24 mouse cellular contexts compared by ENCODE assay signal in genomic region chr2:57263431-57263830, GRCm38 (mm10). TPM values are rescaled to one million over a fixed set of nuclear protein-coding genes. Genes with fewer than 3 reads are reported as not detected.
A peak's percentile ranks its signal among the peaks of the same experiment; 100 is the strongest.
DNase-seq lines count a peak whose midpoint lies in the region; ATAC-seq and TF ChIP-seq lines count a peak whose summit lies in the region.
"Had no signal": no experiment of that assay in that cellular context is flagged by ENCODE, and none has a peak within 500 bp of the region (broad histone marks: within the 10 kb centered on the region; RNA-seq: fewer than 3 reads in every experiment).

No protein-coding gene starts in this region.

- TF ChIP-seq EP300 in stomach, postnatal 0 days (optimal IDR thresholded peaks at IDR 0.05) = no peak

- peaks cover 6% of the 10 kb centered on the region; the same call in 1 of the 2 replicates for H3K27me3 ChIP-seq in midbrain, embryonic 11.5 days (ENCODE audit: control insufficient read depth, insufficient read depth, low read length)
- peaks cover 48% of the 10 kb centered on the region for H3K27me3 ChIP-seq in midbrain, embryonic 13.5 days
- H3K27me3 ChIP-seq in intestine, embryonic 16.5 days (replicated peaks; ENCODE audit: control insufficient read depth, insufficient read depth, low read length) = no peaks in the 10 kb centered on the region
- H3K27me3 ChIP-seq in stomach, postnatal 0 days (ENCODE audit: control insufficient read depth, insufficient read depth, low read length) = no peaks in the 10 kb centered on the region
- H3K27me3 ChIP-seq: embryonic facial prominence, embryonic 13.5 days; forebrain, embryonic 13.5 days; hindbrain, embryonic 12.5 days; hindbrain, embryonic 15.5 days; Patski had no signal

- WGBS in midbrain, embryonic 11.5 days = 85% methylated on average over 1 of the region's 1 CpGs
- 91% methylated on average over 1 of the region's 1 CpGs for WGBS in midbrain, embryonic 13.5 days
- WGBS in intestine, embryonic 16.5 days = 89% methylated on average over 1 of the region's 1 CpGs
- 72% methylated on average over 1 of the region's 1 CpGs for WGBS in stomach, postnatal 0 days

- no peak for TF ChIP-seq CTCF in stomach, postnatal 0 days (IDR thresholded peaks at IDR 0.05; ENCODE audit: low read depth)

- H3K9ac ChIP-seq in midbrain, embryonic 11.5 days (ENCODE audit: low read length) = no peak overlapping the region
- H3K9ac ChIP-seq in midbrain, embryonic 13.5 days (replicated peaks) = no peak overlapping the region
- H3K9ac ChIP-seq in intestine, embryonic 16.5 days (ENCODE audit: low read depth, low read length) = no peak overlapping the region
- H3K9ac ChIP-seq in stomach, postnatal 0 days (ENCODE audit: low read length) = no peak overlapping the region
- H3K9ac ChIP-seq: embryonic facial prominence, embryonic 13.5 days; forebrain, embryonic 13.5 days; hindbrain, embryonic 12.5 days; hindbrain, embryonic 15.5 days had no signal

- no peak overlapping the region for H3K27ac ChIP-seq in midbrain, embryonic 11.5 days (ENCODE audit: low read depth, low read length)
- H3K27ac ChIP-seq in midbrain, embryonic 13.5 days = no peak overlapping the region
- H3K27ac ChIP-seq in intestine, embryonic 16.5 days (ENCODE audit: low read length) = no peak overlapping the region
- no peak overlapping the region for H3K27ac ChIP-seq in stomach, postnatal 0 days (replicated peaks)
- H3K27ac ChIP-seq: embryonic facial prominence, embryonic 10.5 days; embryonic facial prominence, embryonic 13.5 days; forebrain, embryonic 10.5 days; forebrain, embryonic 13.5 days; heart, adult 2 months; hindbrain, embryonic 12.5 days; hindbrain, embryonic 15.5 days had no signal

- no peaks in the 10 kb centered on the region for H3K9me3 ChIP-seq in midbrain, embryonic 11.5 days (ENCODE audit: control insufficient read depth, low read length)
- no peaks in the 10 kb centered on the region for H3K9me3 ChIP-seq in midbrain, embryonic 13.5 days
- H3K9me3 ChIP-seq in intestine, embryonic 16.5 days (ENCODE audit: control insufficient read depth, low read length) = no peaks in the 10 kb centered on the region
- H3K9me3 ChIP-seq in stomach, postnatal 0 days (ENCODE audit: control insufficient read depth, low read length) = no peaks in the 10 kb centered on the region
- H3K9me3 ChIP-seq: embryonic facial prominence, embryonic 10.5 days; embryonic facial prominence, embryonic 13.5 days; forebrain, embryonic 10.5 days; forebrain, embryonic 13.5 days; hindbrain, embryonic 12.5 days; hindbrain, embryonic 15.5 days had no signal

- no peak overlapping the region for H3K4me3 ChIP-seq in midbrain, embryonic 11.5 days (ENCODE audit: low read depth, low read length)
- no peak overlapping the region for H3K4me3 ChIP-seq in midbrain, embryonic 13.5 days (replicated peaks)
- no peak overlapping the region for H3K4me3 ChIP-seq in intestine, embryonic 16.5 days (ENCODE audit: low read length)
- no peak overlapping the region for H3K4me3 ChIP-seq in stomach, postnatal 0 days (ENCODE audit: low read depth, low read length)
- H3K4me3 ChIP-seq: embryonic facial prominence, embryonic 10.5 days; embryonic facial prominence, embryonic 13.5 days; forebrain, embryonic 10.5 days; forebrain, embryonic 13.5 days; heart, adult 2 months; hindbrain, embryonic 12.5 days; hindbrain, embryonic 15.5 days had no signal

- H3K4me2 ChIP-seq in midbrain, embryonic 11.5 days = no peak overlapping the region
- H3K4me2 ChIP-seq in midbrain, embryonic 13.5 days (replicated peaks) = no peak overlapping the region
- H3K4me2 ChIP-seq in intestine, embryonic 16.5 days (ENCODE audit: low read depth, low read length) = no peak overlapping the region
- H3K4me2 ChIP-seq in stomach, postnatal 0 days (replicated peaks; ENCODE audit: low read depth) = no peak overlapping the region
- H3K4me2 ChIP-seq: embryonic facial prominence, embryonic 13.5 days; forebrain, embryonic 13.5 days; heart, embryonic 11.5 days; hindbrain, embryonic 12.5 days; hindbrain, embryonic 15.5 days had no signal

- ATAC-seq in midbrain, embryonic 11.5 days (ENCODE audit: low FRiP score) = no peak
- no peak for ATAC-seq in midbrain, embryonic 13.5 days
- peak; percentile 82 for ATAC-seq in intestine, embryonic 16.5 days
- ATAC-seq in stomach, postnatal 0 days (ENCODE audit: low FRiP score, low TSS enrichment) = peak; percentile 60; the same call in 1 of the 2 replicates
- ATAC-seq: forebrain, embryonic 13.5 days; forebrain, embryonic 16.5 days; Patski had no signal

- no peaks in the 10 kb centered on the region for H3K36me3 ChIP-seq in midbrain, embryonic 11.5 days (ENCODE audit: control insufficient read depth, insufficient read depth, low read length)
- H3K36me3 ChIP-seq in midbrain, embryonic 13.5 days = no peaks in the 10 kb centered on the region
- H3K36me3 ChIP-seq in intestine, embryonic 16.5 days (ENCODE audit: control insufficient read depth, insufficient read depth, low read length) = no peaks in the 10 kb centered on the region
- no peaks in the 10 kb centered on the region for H3K36me3 ChIP-seq in stomach, postnatal 0 days (ENCODE audit: control insufficient read depth, insufficient read depth, low read length)
- H3K36me3 ChIP-seq: embryonic facial prominence, embryonic 10.5 days; embryonic facial prominence, embryonic 13.5 days; forebrain, embryonic 10.5 days; hindbrain, embryonic 12.5 days; hindbrain, embryonic 15.5 days had no signal

- peak; percentile 35 for DNase-seq in midbrain, embryonic 11.5 days (ENCODE audit: low spot score, missing footprints)
- peak; percentile 44 for DNase-seq in NIH3T3 (ENCODE audit: low read depth)
- no peak for DNase-seq in stomach, postnatal 0 days (ENCODE audit: low spot score)
- no peak for DNase-seq in cerebellum, adult 11-12 months
- DNase-seq in left cerebral cortex, postnatal 14 days (ENCODE audit: low spot score in 2 of 2) = no peak
- DNase-seq: adrenal gland, postnatal 10 days; adrenal gland, postnatal 36 days; cerebellum, adult 2 months; cerebellum, adult 9-11 months; cerebellum, postnatal 25 days; embryo, embryonic 11 days; gastrocnemius, postnatal 14 days; heart, adult 2 months had no signal

- intact Hi-C loops in left cerebral cortex, postnatal 14 days (cut with DNase I) = no loop called here

- H3K4me1 ChIP-seq in midbrain, embryonic 11.5 days (ENCODE audit: control insufficient read depth, insufficient read depth, low read length) = peaks cover 9% of the 10 kb centered on the region; the same call in 1 of the 2 replicates
- H3K4me1 ChIP-seq in midbrain, embryonic 13.5 days (replicated peaks) = peaks cover 5% of the 10 kb centered on the region; the same call in 1 of the 2 replicates
- no peaks in the 10 kb centered on the region; the same call in 1 of the 2 replicates for H3K4me1 ChIP-seq in intestine, embryonic 16.5 days (ENCODE audit: control insufficient read depth, insufficient read depth, low read length)
- H3K4me1 ChIP-seq in stomach, postnatal 0 days (replicated peaks; ENCODE audit: control insufficient read depth, insufficient read depth) = no peaks in the 10 kb centered on the region
- H3K4me1 ChIP-seq: hindbrain, embryonic 12.5 days; hindbrain, embryonic 15.5 days had no signal

RNA-seq across cellular contexts. Expression of gene Gpd2, which starts 26.0 kb away (rescaled TPM):
- 14.6 and 15.8 TPM in 2 replicates for polyA plus RNA-seq in midbrain, embryonic 11.5 days (2014; fragmentation: Nextera tagmentation; extraction: Ambion mirVana)
- polyA plus RNA-seq in midbrain, embryonic 13.5 days (2015; fragmentation: Nextera tagmentation; extraction: Ambion mirVana) = 11.6 and 12.0 TPM in 2 replicates
- polyA plus RNA-seq in intestine, embryonic 16.5 days (2015; fragmentation: Nextera tagmentation; extraction: Ambion mirVana) = 23.0 and 27.0 TPM in 2 replicates
- 32.4 and 33.5 TPM in 2 replicates for polyA plus RNA-seq in stomach, postnatal 0 days (2015; fragmentation: Nextera tagmentation; extraction: Ambion mirVana)
- total RNA-seq in left cerebral cortex, postnatal 14 days (2021) = 100 to 1,000 TPM; 106 to 114 TPM

Comparison
In these comparisons a context has a peak if more than half of its experiments do, and no peak if none do; other contexts are left out.
1. ATAC-seq: peak in intestine, embryonic 16.5 days (single experiment) and stomach, postnatal 0 days (single experiment); none in midbrain, embryonic 11.5 days (single experiment) and midbrain, embryonic 13.5 days (single experiment).
2. DNase-seq: peak in midbrain, embryonic 11.5 days (single experiment) and NIH3T3 (single experiment); none in stomach, postnatal 0 days (single experiment), cerebellum, adult 11-12 months (single experiment) and left cerebral cortex, postnatal 14 days (0 of 2).